Mouse (Mus musculus): ENCODE results near the gene Cyp27a1.

Gene Cyp27a1

GRCm38 (mm10) chr1:74713099-74713858 is at the start of gene Cyp27a1:
Gene Cyp27a1 (plus strand): TSS chr1:74713574.
- DNase-seq (ENCODE audit: extremely low spot score, low spot score) = peak; percentile 76

GRCm38 (mm10) chr1:74665153-74665552 is 48.2 kb upstream of the Cyp27a1 start:
- DNase-seq (ENCODE audit: extremely low spot score, low spot score) = no peak

GRCm38 (mm10) chr1:74668371-74668770 is 45.0 kb upstream of the Cyp27a1 start:
- DNase-seq (ENCODE audit: extremely low spot score, low spot score) = no peak

GRCm38 (mm10) chr1:74672731-74673130 is 40.6 kb upstream of the Cyp27a1 start:
- DNase-seq (ENCODE audit: extremely low spot score, low spot score) = no peak

- DNase-seq (ENCODE audit: extremely low spot score, low spot score) = no peak
Observed at GRCm38 (mm10) chr1:74676863-74677262, 36.5 kb upstream of the Cyp27a1 start.

GRCm38 (mm10) chr1:74677843-74678242 is 35.5 kb upstream of the Cyp27a1 start:
- no peak for DNase-seq (ENCODE audit: extremely low spot score, low spot score)

GRCm38 (mm10) chr1:74687131-74687530 is 26.2 kb upstream of the Cyp27a1 start:
- DNase-seq (ENCODE audit: extremely low spot score, low spot score) = no peak

GRCm38 (mm10) chr1:74693891-74694583 is 19.3 kb upstream of the Cyp27a1 start:
- no peak for DNase-seq (ENCODE audit: extremely low spot score, low spot score)

GRCm38 (mm10) chr1:74695836-74696235 is 17.5 kb upstream of the Cyp27a1 start:
- no peak for DNase-seq (ENCODE audit: extremely low spot score, low spot score)

GRCm38 (mm10) chr1:74697416-74697815 is 16.0 kb upstream of the Cyp27a1 start:
- DNase-seq (ENCODE audit: extremely low spot score, low spot score) = no peak

- no peak for DNase-seq (ENCODE audit: extremely low spot score, low spot score)
Observed at GRCm38 (mm10) chr1:74698353-74698752, 15.0 kb upstream of the Cyp27a1 start.

- DNase-seq (ENCODE audit: extremely low spot score, low spot score) = no peak
Observed at GRCm38 (mm10) chr1:74698791-74699190, 14.6 kb upstream of the Cyp27a1 start.

GRCm38 (mm10) chr1:74702142-74702553 is 11.2 kb upstream of the Cyp27a1 start:
- DNase-seq (ENCODE audit: extremely low spot score, low spot score) = no peak

- DNase-seq (ENCODE audit: extremely low spot score, low spot score) = no peak
Observed at GRCm38 (mm10) chr1:74704156-74704555, 9.2 kb upstream of the Cyp27a1 start.

- no peak for DNase-seq (ENCODE audit: extremely low spot score, low spot score)
Observed at GRCm38 (mm10) chr1:74705016-74705415, 8.4 kb upstream of the Cyp27a1 start.

- no peak for DNase-seq (ENCODE audit: extremely low spot score, low spot score)
Observed at GRCm38 (mm10) chr1:74709566-74709965, 3.8 kb upstream of the Cyp27a1 start.

GRCm38 (mm10) chr1:74712046-74712445 is 1.3 kb upstream of the Cyp27a1 start:
- DNase-seq (ENCODE audit: extremely low spot score, low spot score) = no peak

- no peak for DNase-seq (ENCODE audit: extremely low spot score, low spot score)
Observed at GRCm38 (mm10) chr1:74712461-74713098, 794 bp upstream of the Cyp27a1 start.

GRCm38 (mm10) chr1:74713859-74714730 is 721 bp downstream of the Cyp27a1 start:
- no peak for DNase-seq (ENCODE audit: extremely low spot score, low spot score)

- DNase-seq (ENCODE audit: extremely low spot score, low spot score) = no peak
Observed at GRCm38 (mm10) chr1:74714967-74715366, 1.6 kb downstream of the Cyp27a1 start.

- peak; percentile 37 for DNase-seq (ENCODE audit: extremely low spot score, low spot score)
Observed at GRCm38 (mm10) chr1:74715468-74715867, 2.1 kb downstream of the Cyp27a1 start.
